Mouse (Mus musculus) kidney, postnatal 0 days (tissue): ENCODE results near the gene Trip6. TPM values are rescaled to one million over a fixed set of nuclear protein-coding genes. Genes with fewer than 3 reads are reported as not detected.
A peak's percentile ranks its signal among the peaks of the same experiment; 100 is the strongest.

ENCODE experiments used
- ATAC-seq: fragments of 200-750 bp; cut with Nextera tagmentation; replicated peaks from 2 replicates; pipeline ENCODE4 v1.8.0; 2017; ENCODE audit warnings: low read depth, moderate number of reproducible peaks, moderate TSS enrichment, moderate library complexity; ENCODE audit not compliant: low FRiP score
- DNase-seq: peaks from one replicate; pipeline ENCODE4 v3.0.0-alpha.2; 2016; ENCODE audit warnings: low spot score
- H3K27ac ChIP-seq: fragments of 300-500 bp; sonication (generic); 2 replicates; pipeline ENCODE4 v1.5.1; 2014; ENCODE audit warnings: mild to moderate bottlenecking
- H3K27me3 ChIP-seq: fragments of 300-500 bp; sonication (generic); 2 replicates; pipeline ENCODE4 v1.6.1; 2014; ENCODE audit warnings: low read length, mixed read lengths; ENCODE audit not compliant: insufficient read depth
- H3K36me3 ChIP-seq: fragments of 300-500 bp; sonication (generic); 2 replicates; pipeline ENCODE4 v1.6.1; 2014; ENCODE audit warnings: low read length, mixed read lengths; ENCODE audit not compliant: insufficient read depth
- H3K4me1 ChIP-seq: fragments of 300-500 bp; sonication (generic); replicated peaks from 2 replicates; pipeline ENCODE4 v1.6.1; 2014; ENCODE audit warnings: antibody characterized with exemption, low read length, mixed read lengths; ENCODE audit not compliant: insufficient read depth
- H3K4me2 ChIP-seq: fragments of 300-500 bp; sonication (generic); 2 replicates; pipeline ENCODE4 v1.6.1; 2014; ENCODE audit warnings: mild to moderate bottlenecking, low read length, moderate library complexity, mixed read lengths
- H3K4me3 ChIP-seq: fragments of 300-500 bp; sonication (generic); replicated peaks from 2 replicates; pipeline ENCODE4 v1.5.1; 2014; ENCODE audit warnings: low read depth, low read length
- H3K9ac ChIP-seq: fragments of 300-500 bp; sonication (generic); 2 replicates; pipeline ENCODE4 v1.6.1; 2014; ENCODE audit warnings: low read depth, low read length
- H3K9me3 ChIP-seq: fragments of 300-500 bp; sonication (generic); replicated peaks from 2 replicates; pipeline ENCODE4 v1.6.1; 2016; ENCODE audit warnings: low read length, inconsistent platforms, mixed read lengths
- CTCF ChIP-seq: IDR thresholded peaks from 2 replicates; pipeline ENCODE4 v1.5.1; 2016; ENCODE audit warnings: antibody characterized with exemption, low read depth, mild to moderate bottlenecking, moderate library complexity
- WGBS: fragments of 180-500 bp; shearing (Covaris S2); extraction: QIAGEN DNeasy Blood & Tissue Kit; methylation state at CpG from one replicate; pipeline ENCODE4 v1.1.7; 2014; 5-methylcytosine and 5-hydroxymethylcytosine counted together
- polyA plus RNA-seq: library from polyadenylated mRNA; unstranded; fragments of >200 nt; fragmentation: Nextera tagmentation; extraction: Ambion mirVana; gene quantifications from 2 replicates; pipeline ENCODE4 v1.2.1, GENCODE M21; 2015

Trip6 gene
- polyA plus RNA-seq, 1 experiment from 2014 or later, result 75.6 TPM

DNA sequence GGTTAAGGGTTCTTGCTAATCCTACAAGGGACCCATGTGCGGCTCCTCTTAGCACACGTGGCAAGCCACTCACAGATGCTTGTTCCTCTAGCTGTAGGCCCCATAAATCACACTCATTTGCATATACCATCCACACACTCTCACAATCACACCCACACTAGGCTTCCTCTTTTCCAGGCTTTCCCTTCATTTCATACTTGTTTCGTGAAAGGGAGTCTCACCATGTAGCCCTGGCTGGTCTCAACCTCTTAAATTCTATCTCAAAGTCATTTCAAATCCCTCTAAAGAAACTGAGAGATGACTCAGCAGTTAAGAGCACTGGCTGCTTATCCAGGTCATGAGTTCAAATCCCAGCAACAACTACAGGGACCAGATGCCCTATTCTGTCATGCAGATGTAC lies 8.4 kb downstream of the Trip6 start:
- ATAC-seq, result no peak

DNA sequence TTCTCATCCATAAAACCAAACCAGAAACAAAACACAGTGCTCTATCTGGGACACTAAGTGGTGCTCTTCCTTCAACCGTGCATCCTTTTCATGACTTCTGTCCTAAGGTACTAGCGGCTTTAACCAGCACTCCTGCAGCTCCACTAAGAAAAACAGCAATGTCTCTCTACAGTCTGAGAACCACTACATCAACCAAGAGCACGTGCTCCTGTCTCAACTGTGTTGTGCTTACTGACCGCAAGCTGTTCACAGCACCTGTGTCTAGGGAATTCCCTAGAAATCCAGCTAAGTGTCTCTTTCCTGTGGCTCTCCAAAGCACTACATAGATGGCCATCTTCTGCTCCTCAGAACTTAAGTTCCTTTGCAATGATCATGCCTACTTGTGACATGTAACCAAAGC lies 9.4 kb downstream of the Trip6 start:
- Histone ChIP-seq H3K27ac (no peak overlapping the region), H3K4me3 (no peak overlapping the region), H3K36me3 (peaks cover 56% of the 10 kb centered on the region), H3K27me3 (no peaks in the 10 kb centered on the region), H3K9me3 (no peaks in the 10 kb centered on the region), H3K4me2 (no peak overlapping the region), H3K9ac (0 out of 2 replicates have a peak overlapping the region, but pooled peaks have one; percentile 13), H3K4me1 (peaks cover 20% of the 10 kb centered on the region)
- ATAC-seq, result no peak
- DNase-seq, result no peak
- 47% methylated on average over 4 of the region's 4 CpGs for WGBS
- no peak for TF ChIP-seq CTCF

More for the DNA sequence above, 8.4 kb downstream of the Trip6 start:
- no peaks in the 10 kb centered on the region for H3K27me3 ChIP-seq
- H3K27ac ChIP-seq, result no peak overlapping the region
- 0 out of 2 replicates have a peak overlapping the region, but pooled peaks have one; percentile 1 for H3K9ac ChIP-seq
- H3K4me2 ChIP-seq, result peak overlapping the region; percentile 80
- H3K4me1 ChIP-seq, result peaks cover 20% of the 10 kb centered on the region
- H3K4me3 ChIP-seq, result peak overlapping the region; percentile 91; the same call in 1 of the 2 replicates
- 42% methylated on average over 3 of the region's 3 CpGs for WGBS
- no peak for DNase-seq
- H3K9me3 ChIP-seq, result no peaks in the 10 kb centered on the region
- TF ChIP-seq CTCF, result no peak
- H3K36me3 ChIP-seq, result peaks cover 56% of the 10 kb centered on the region

DNA sequence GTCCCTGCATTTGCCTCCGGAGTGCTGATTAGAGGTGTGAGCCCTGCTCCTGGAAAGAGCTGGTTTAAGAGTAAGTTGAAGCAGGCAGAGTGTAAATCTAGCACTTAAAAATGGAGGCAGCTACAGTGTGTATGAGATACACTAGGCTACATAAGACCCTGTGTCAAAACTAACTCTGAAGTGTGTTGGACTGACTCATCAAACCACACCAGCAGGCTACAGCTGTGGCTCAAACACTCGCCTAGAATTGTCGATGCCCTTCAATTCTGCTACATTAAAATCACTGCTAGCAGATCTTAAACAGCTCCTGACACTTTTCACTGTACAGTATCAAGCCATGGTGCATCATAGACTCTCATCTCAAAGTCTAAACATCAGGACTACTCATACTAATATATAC lies 10.0 kb downstream of the Trip6 start:
- Histone ChIP-seq H3K27ac (no peak overlapping the region), H3K4me2 (no peak overlapping the region), H3K36me3 (peaks cover 57% of the 10 kb centered on the region), H3K9me3 (no peaks in the 10 kb centered on the region), H3K9ac (no peak overlapping the region), H3K27me3 (no peaks in the 10 kb centered on the region), H3K4me3 (no peak overlapping the region), H3K4me1 (peaks cover 20% of the 10 kb centered on the region)
- no peak for DNase-seq
- no peak for ATAC-seq
- WGBS, result 76% methylated on average over 3 of the region's 3 CpGs
- TF ChIP-seq CTCF, result no peak

DNA sequence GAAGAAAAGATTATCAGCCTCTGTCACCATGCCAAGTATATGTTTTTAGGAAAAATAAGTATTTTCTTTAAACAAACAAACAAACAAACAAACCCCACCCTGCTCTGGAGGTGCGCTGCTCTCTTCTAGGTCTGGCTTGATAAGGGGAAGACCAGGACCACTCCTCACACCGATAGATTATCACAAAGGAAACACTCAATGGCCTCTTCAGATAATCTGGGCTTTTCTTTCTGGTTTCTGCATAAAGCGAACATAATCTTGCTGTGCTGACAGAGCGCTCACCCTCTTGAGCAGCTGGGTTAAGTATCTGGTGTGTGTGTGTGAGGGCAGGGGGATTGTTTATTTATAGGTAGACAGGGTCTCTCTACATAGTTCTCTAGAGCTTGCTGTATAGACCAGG lies 10.6 kb downstream of the Trip6 start:
- no peaks in the 10 kb centered on the region for H3K9me3 ChIP-seq
- 89% methylated on average over 4 of the region's 4 CpGs for WGBS
- TF ChIP-seq CTCF, result no peak
- DNase-seq (no peak), ATAC-seq (no peak)
- H3K9ac ChIP-seq, result no peak overlapping the region
- H3K27ac ChIP-seq, result no peak overlapping the region
- no peaks in the 10 kb centered on the region for H3K27me3 ChIP-seq
- H3K4me3 ChIP-seq, result no peak overlapping the region
- H3K4me2 ChIP-seq, result no peak overlapping the region
- peaks cover 57% of the 10 kb centered on the region for H3K36me3 ChIP-seq
- peaks cover 20% of the 10 kb centered on the region for H3K4me1 ChIP-seq

DNA sequence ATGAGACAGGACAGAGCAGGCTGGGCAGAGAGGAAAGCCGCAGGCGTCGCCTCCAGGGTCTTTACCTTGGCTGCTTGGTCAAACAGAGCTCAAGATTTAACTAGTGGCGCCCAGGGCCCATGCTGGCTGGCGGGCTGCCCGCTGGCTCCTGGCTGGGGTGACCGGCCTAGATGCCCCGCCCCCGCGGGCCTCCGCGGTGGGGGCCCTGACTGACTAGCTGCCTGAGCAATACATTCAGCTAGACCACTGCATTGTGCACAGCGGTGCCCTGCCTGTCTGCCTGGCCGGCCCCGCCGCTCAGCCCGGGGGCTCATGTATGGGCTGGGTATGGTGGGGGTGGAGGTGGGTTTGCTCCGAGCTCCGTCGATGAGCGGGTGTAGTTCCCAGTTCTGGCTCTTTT lies 13.0 kb downstream of the Trip6 start:
- Histone ChIP-seq H3K9ac (no peak overlapping the region), H3K4me1 (peaks cover 18% of the 10 kb centered on the region), H3K36me3 (peaks cover 79% of the 10 kb centered on the region), H3K27ac (no peak overlapping the region), H3K9me3 (no peaks in the 10 kb centered on the region), H3K4me3 (no peak overlapping the region), H3K4me2 (no peak overlapping the region), H3K27me3 (no peaks in the 10 kb centered on the region)
- WGBS, result 76% methylated on average over 21 of the region's 21 CpGs
- DNase-seq, result no peak
- peak; percentile 58 for ATAC-seq
- no peak for TF ChIP-seq CTCF

DNA sequence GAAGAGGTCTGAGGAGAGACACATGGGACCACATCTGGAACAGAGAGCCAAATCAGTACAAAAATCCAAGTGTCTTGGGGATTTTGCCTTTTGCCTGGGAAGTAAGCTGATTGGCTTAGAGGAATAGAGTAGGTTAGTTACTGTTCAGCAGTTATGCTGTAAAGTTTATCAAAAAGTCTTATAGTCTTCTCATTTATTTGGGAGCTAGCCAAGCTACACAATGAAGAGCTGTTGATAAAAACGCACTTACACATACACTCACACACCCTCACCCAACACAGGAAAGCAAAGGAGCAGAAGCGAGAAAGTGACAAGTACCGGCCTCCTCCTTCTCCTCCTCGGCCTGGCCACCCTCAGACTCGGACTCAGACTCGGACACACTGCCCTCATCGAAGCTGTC lies 15.0 kb downstream of the Trip6 start:
- H3K36me3 ChIP-seq, result peaks cover 91% of the 10 kb centered on the region
- ATAC-seq (no peak), DNase-seq (no peak)
- peaks cover 6% of the 10 kb centered on the region for H3K4me1 ChIP-seq
- no peak overlapping the region for H3K27ac ChIP-seq
- TF ChIP-seq CTCF, result no peak
- H3K9me3 ChIP-seq, result no peaks in the 10 kb centered on the region
- H3K9ac ChIP-seq, result no peak overlapping the region
- H3K4me3 ChIP-seq, result no peak overlapping the region
- no peak overlapping the region for H3K4me2 ChIP-seq
- H3K27me3 ChIP-seq, result no peaks in the 10 kb centered on the region
- WGBS, result 82% methylated on average over 7 of the region's 7 CpGs

DNA sequence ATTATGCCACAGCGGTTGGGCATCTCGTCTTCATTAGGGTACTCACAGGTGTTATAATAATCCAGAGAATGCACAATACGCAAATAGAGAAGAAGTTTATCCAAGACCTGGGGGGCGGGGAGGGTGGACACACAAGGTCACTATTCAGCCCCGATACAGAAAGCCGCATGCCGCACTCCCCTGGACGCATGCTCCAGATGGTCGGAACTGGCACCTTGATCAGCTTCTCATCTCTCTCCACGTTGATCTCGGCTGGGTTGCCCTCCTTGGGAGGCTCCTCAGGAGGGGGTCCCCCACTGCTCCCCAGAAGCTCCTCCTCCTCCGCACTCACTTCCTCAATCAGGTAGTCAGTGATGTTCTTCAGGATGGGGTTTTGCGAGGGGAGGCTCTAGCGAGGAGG lies 17.1 kb downstream of the Trip6 start:
- peaks cover 6% of the 10 kb centered on the region for H3K4me1 ChIP-seq
- H3K9ac ChIP-seq, result no peak overlapping the region
- no peak overlapping the region for H3K4me2 ChIP-seq
- WGBS, result 89% methylated on average over 14 of the region's 14 CpGs
- ATAC-seq (no peak), DNase-seq (no peak)
- peaks cover 70% of the 10 kb centered on the region for H3K36me3 ChIP-seq
- no peaks in the 10 kb centered on the region for H3K9me3 ChIP-seq
- no peak overlapping the region for H3K27ac ChIP-seq
- no peaks in the 10 kb centered on the region for H3K27me3 ChIP-seq
- no peak overlapping the region for H3K4me3 ChIP-seq
- TF ChIP-seq CTCF, result no peak
